Mouse (Mus musculus): ENCODE measurements around the gene Rad51d. TPM values are rescaled to one million over a fixed set of nuclear protein-coding genes. Genes with fewer than 3 reads are reported as not detected.
A peak's percentile ranks its signal among the peaks of the same experiment; 100 is the strongest.

Rad51d gene
- polyA plus RNA-seq, 1 experiment from 2014 or later, result 8.7 TPM

DNA sequence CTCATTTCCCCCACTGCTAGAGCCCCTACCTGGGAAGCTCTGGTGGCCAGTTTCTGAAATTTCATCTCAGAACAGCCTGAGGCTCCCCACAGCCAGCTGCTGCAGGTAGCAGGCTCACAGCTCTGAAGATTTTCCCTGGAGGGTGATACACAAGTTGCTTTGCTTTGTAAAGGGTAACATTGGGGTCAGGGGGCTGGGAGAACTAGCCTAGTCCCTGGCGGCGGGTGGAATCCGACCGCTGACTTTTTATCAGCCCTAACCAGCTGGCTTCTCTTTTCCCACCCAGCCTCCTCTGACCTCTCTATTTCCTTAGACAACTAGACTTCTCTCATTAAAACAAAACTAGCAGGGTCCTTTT is 44.4 kb downstream of the Rad51d start:
- no peaks in the 10 kb centered on the region for H3K27me3 ChIP-seq (replicated peaks; ENCODE audit: insufficient read depth, low read length)
- WGBS, result 29% methylated on average over 4 of the region's 4 CpGs
- H3K9me3 ChIP-seq (ENCODE audit: low read length), result no peaks in the 10 kb centered on the region
- peak overlapping the region; percentile 32 for H3K4me2 ChIP-seq (replicated peaks; ENCODE audit: low read depth, low read length)
- H3K27ac ChIP-seq (ENCODE audit: low read length), result no peak overlapping the region
- H3K4me3 ChIP-seq (ENCODE audit: low read depth, low read length), result no peak overlapping the region
- no peak for DNase-seq (ENCODE audit: low spot score)
- no peaks in the 10 kb centered on the region for H3K4me1 ChIP-seq (ENCODE audit: insufficient read depth, low read depth, low read length)
- no peak overlapping the region for H3K9ac ChIP-seq (replicated peaks; ENCODE audit: low read depth)
- H3K36me3 ChIP-seq (ENCODE audit: insufficient read depth, low read length), result no peaks in the 10 kb centered on the region
- no peak for ATAC-seq
- TF ChIP-seq EP300 (IDR thresholded peaks at IDR 0.05) (no peak), CTCF (IDR thresholded peaks at IDR 0.05) (no peak)

GRCm38 (mm10) chr11:82845415-82846078 is 44.9 kb downstream of the Rad51d start:
- TF ChIP-seq EP300 (IDR thresholded peaks at IDR 0.05), result no peak
- TF ChIP-seq CTCF (IDR thresholded peaks at IDR 0.05), result peak; percentile 57
- ATAC-seq (peak; percentile 96), DNase-seq (ENCODE audit: low spot score) (peak; percentile 93)
- H3K36me3 ChIP-seq (ENCODE audit: insufficient read depth, low read length), result no peaks in the 10 kb centered on the region
- H3K4me1 ChIP-seq (ENCODE audit: insufficient read depth, low read depth, low read length), result no peaks in the 10 kb centered on the region
- no peak overlapping the region for H3K9ac ChIP-seq (replicated peaks; ENCODE audit: low read depth)
- H3K27me3 ChIP-seq (replicated peaks; ENCODE audit: insufficient read depth, low read length), result no peaks in the 10 kb centered on the region
- no peak overlapping the region for H3K27ac ChIP-seq (ENCODE audit: low read length)
- 28% methylated on average over 16 of the region's 16 CpGs for WGBS
- no peaks in the 10 kb centered on the region for H3K9me3 ChIP-seq (ENCODE audit: low read length)
- H3K4me3 ChIP-seq (ENCODE audit: low read depth, low read length), result no peak overlapping the region
- H3K4me2 ChIP-seq (replicated peaks; ENCODE audit: low read depth, low read length), result peak overlapping the region; percentile 32

- peak overlapping the region; percentile 8; the same call in 1 of the 2 replicates for H3K4me2 ChIP-seq (replicated peaks; ENCODE audit: low read depth, low read length)
- H3K27ac ChIP-seq (ENCODE audit: low read length), result no peak overlapping the region
- no peak overlapping the region for H3K9ac ChIP-seq (replicated peaks; ENCODE audit: low read depth)
- H3K4me3 ChIP-seq (ENCODE audit: low read depth, low read length), result no peak overlapping the region
- ATAC-seq (no peak), DNase-seq (ENCODE audit: low spot score) (no peak)
- no peaks in the 10 kb centered on the region for H3K36me3 ChIP-seq (ENCODE audit: insufficient read depth, low read length)
- no peak for TF ChIP-seq CTCF (IDR thresholded peaks at IDR 0.05)
- no peak for TF ChIP-seq EP300 (IDR thresholded peaks at IDR 0.05)
- WGBS, result 70% methylated on average over 11 of the region's 11 CpGs
- no peaks in the 10 kb centered on the region for H3K9me3 ChIP-seq (ENCODE audit: low read length)
- no peaks in the 10 kb centered on the region for H3K27me3 ChIP-seq (replicated peaks; ENCODE audit: insufficient read depth, low read length)
- H3K4me1 ChIP-seq (ENCODE audit: insufficient read depth, low read depth, low read length), result no peaks in the 10 kb centered on the region
Measured at GRCm38 (mm10) chr11:82844771-82845414, 45.5 kb downstream of the Rad51d start.

DNA sequence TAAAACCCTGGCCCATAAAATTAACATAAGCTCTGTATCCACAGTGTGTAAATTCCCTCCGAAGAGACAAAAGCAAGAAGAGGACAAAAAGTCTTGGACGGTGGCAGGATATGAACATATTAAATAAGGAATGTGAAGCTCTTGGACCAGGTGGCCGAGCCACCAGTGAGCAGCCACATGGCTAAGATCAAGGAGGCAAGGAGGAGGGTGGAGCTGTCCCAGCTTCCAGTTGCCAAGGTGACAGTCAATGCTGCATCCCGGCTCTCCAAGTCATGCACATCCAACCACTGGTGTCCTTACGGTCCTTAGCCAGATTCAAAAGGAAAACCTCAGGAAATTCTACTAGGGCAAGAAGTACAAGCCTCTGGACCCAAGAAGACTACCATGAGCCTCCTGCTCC is 51.9 kb downstream of the Rad51d start:
- TF ChIP-seq EP300 (IDR thresholded peaks at IDR 0.05) (no peak), CTCF (IDR thresholded peaks at IDR 0.05) (no peak)
- no peak overlapping the region for H3K4me2 ChIP-seq (replicated peaks; ENCODE audit: low read depth, low read length)
- no peaks in the 10 kb centered on the region for H3K4me1 ChIP-seq (ENCODE audit: insufficient read depth, low read depth, low read length)
- H3K4me3 ChIP-seq (ENCODE audit: low read depth, low read length), result no peak overlapping the region
- no peak overlapping the region for H3K9ac ChIP-seq (replicated peaks; ENCODE audit: low read depth)
- no peaks in the 10 kb centered on the region for H3K27me3 ChIP-seq (replicated peaks; ENCODE audit: insufficient read depth, low read length)
- WGBS, result 63% methylated on average over 5 of the region's 5 CpGs
- no peak for ATAC-seq
- DNase-seq (ENCODE audit: low spot score), result no peak
- no peaks in the 10 kb centered on the region for H3K9me3 ChIP-seq (ENCODE audit: low read length)
- H3K36me3 ChIP-seq (ENCODE audit: insufficient read depth, low read length), result no peaks in the 10 kb centered on the region
- H3K27ac ChIP-seq (ENCODE audit: low read length), result no peak overlapping the region

- H3K4me1 ChIP-seq (ENCODE audit: insufficient read depth, low read depth, low read length), result no peaks in the 10 kb centered on the region
Measured at GRCm38 (mm10) chr11:82837848-82838247, 52.6 kb downstream of the Rad51d start.

DNA sequence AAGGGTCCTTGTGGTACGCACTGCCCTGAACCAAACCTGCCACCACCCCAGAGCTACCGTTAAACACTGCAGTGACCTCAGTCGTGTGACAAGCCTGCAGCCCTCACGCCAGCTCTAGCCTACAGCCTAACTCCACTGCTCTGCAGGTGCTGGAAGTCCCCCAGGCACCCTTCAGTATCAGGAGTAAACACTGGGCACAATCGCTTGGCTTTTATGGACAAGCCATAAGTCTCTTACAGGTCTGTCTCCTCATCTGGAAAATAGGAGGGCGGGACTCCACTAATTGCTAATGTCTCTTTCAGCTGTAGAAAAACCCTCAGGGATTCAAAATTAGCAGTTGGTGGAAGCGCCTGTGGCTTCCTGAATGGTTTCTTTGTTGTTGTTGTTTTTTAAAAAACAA is 53.2 kb downstream of the Rad51d start:
- no peak for TF ChIP-seq EP300 (IDR thresholded peaks at IDR 0.05)
- no peak for TF ChIP-seq CTCF (IDR thresholded peaks at IDR 0.05)
- H3K4me3 ChIP-seq (ENCODE audit: low read depth, low read length), result no peak overlapping the region
- no peak overlapping the region for H3K9ac ChIP-seq (replicated peaks; ENCODE audit: low read depth)
- 64% methylated on average over 7 of the region's 7 CpGs for WGBS
- no peaks in the 10 kb centered on the region for H3K9me3 ChIP-seq (ENCODE audit: low read length)
- H3K27ac ChIP-seq (ENCODE audit: low read length), result no peak overlapping the region
- H3K4me2 ChIP-seq (replicated peaks; ENCODE audit: low read depth, low read length), result no peak overlapping the region
- DNase-seq (ENCODE audit: low spot score), result no peak
- no peaks in the 10 kb centered on the region for H3K27me3 ChIP-seq (replicated peaks; ENCODE audit: insufficient read depth, low read length)
- no peaks in the 10 kb centered on the region for H3K4me1 ChIP-seq (ENCODE audit: insufficient read depth, low read depth, low read length)
- no peaks in the 10 kb centered on the region for H3K36me3 ChIP-seq (ENCODE audit: insufficient read depth, low read length)
- ATAC-seq, result no peak

More at GRCm38 (mm10) chr11:82837848-82838247, 52.6 kb downstream of the Rad51d start:
- DNase-seq (ENCODE audit: low spot score), result no peak
- Histone ChIP-seq H3K9ac (replicated peaks; ENCODE audit: low read depth) (no peak overlapping the region), H3K9me3 (ENCODE audit: low read length) (no peaks in the 10 kb centered on the region), H3K27me3 (replicated peaks; ENCODE audit: insufficient read depth, low read length) (no peaks in the 10 kb centered on the region), H3K4me3 (ENCODE audit: low read depth, low read length) (no peak overlapping the region), H3K4me2 (replicated peaks; ENCODE audit: low read depth, low read length) (no peak overlapping the region), H3K36me3 (ENCODE audit: insufficient read depth, low read length) (no peaks in the 10 kb centered on the region), H3K27ac (ENCODE audit: low read length) (no peak overlapping the region)
- no peak for TF ChIP-seq EP300 (IDR thresholded peaks at IDR 0.05)
- no peak for TF ChIP-seq CTCF (IDR thresholded peaks at IDR 0.05)
- no peak for ATAC-seq
- 70% methylated on average over 7 of the region's 7 CpGs for WGBS

Data from lung, postnatal 0 days (tissue).